Mouse (Mus musculus) CH12.LX (cell line): Measurements from ENCODE around the gene Prkcd. TPM values are rescaled to one million over a fixed set of nuclear protein-coding genes. Genes with fewer than 3 reads are reported as not detected.

ENCODE experiments used
- DNase-seq: peaks from one replicate; pipeline ENCODE4 v3.0.0-alpha.2; 2013; ENCODE audit errors: extremely low read depth
- H3K27ac ChIP-seq: 2 replicates; pipeline ENCODE4 v1.5.1; 2012; ENCODE audit warnings: low read depth, mild to moderate bottlenecking, control low read depth, moderate library complexity; ENCODE audit not compliant: insufficient read depth
- H3K27me3 ChIP-seq: replicated peaks from 2 replicates; pipeline ENCODE3; 2012; ENCODE audit warnings: inconsistent platforms
- H3K36me3 ChIP-seq, 2 experiments: replicated peaks in 1 of 2; 2 replicates each; pipeline versions ENCODE3 to v1.6.1; 2012; ENCODE audit warnings: inconsistent platforms in 1 of 2, low read length in 1 of 2, mild to moderate bottlenecking in 1 of 2, mixed read lengths in 1 of 2, moderate library complexity in 1 of 2; ENCODE audit not compliant: control insufficient read depth in 1 of 2, insufficient read depth in 1 of 2
- H3K4me1 ChIP-seq, 2 experiments: 2 replicates each; pipeline ENCODE4 v1.6.1; 2012; ENCODE audit warnings: inconsistent platforms in 1 of 2, moderate library complexity in 1 of 2; ENCODE audit not compliant: insufficient read depth in 2 of 2, control insufficient read depth in 1 of 2
- H3K4me2 ChIP-seq: 2 replicates; pipeline ENCODE4 v1.6.1; 2012; ENCODE audit warnings: low read depth, mild to moderate bottlenecking, control low read depth; ENCODE audit not compliant: poor library complexity, insufficient read depth, severe bottlenecking
- H3K4me3 ChIP-seq, 3 experiments: fragments of 150-350 bp in 1 of 3; sonication (generic) in 1 of 3; replicated peaks in 1 of 3; 2 replicates each; pipeline versions ENCODE3 to v1.5.1; 2011 to 2012; ENCODE audit warnings: low read depth in 2 of 3, low read length in 2 of 3, mild to moderate bottlenecking in 2 of 3, moderate library complexity in 2 of 3, control low read depth in 1 of 3, improper control_type of control experiment in 1 of 3, inconsistent platforms in 1 of 3, mixed read lengths in 1 of 3; ENCODE audit not compliant: poor library complexity in 1 of 3
- H3K79me2 ChIP-seq: replicated peaks from 2 replicates; pipeline ENCODE4 v1.6.1; 2012; ENCODE audit warnings: mild to moderate bottlenecking, moderate library complexity; ENCODE audit not compliant: control insufficient read depth, poor library complexity, insufficient read depth, severe bottlenecking; ENCODE audit errors: extremely low read depth
- H3K9ac ChIP-seq: 2 replicates; pipeline ENCODE4 v1.6.1; 2012; ENCODE audit warnings: low read depth, mild to moderate bottlenecking, control low read depth, moderate library complexity; ENCODE audit not compliant: insufficient read depth
- H3K9me3 ChIP-seq: replicated peaks from 2 replicates; pipeline ENCODE3; 2012; ENCODE audit warnings: low read length, inconsistent platforms, mixed read lengths
- BHLHE40 ChIP-seq: IDR thresholded peaks from 2 replicates; pipeline ENCODE4 v1.6.1; 2011; ENCODE audit warnings: mild to moderate bottlenecking, low read depth, low read length, improper control_type of control experiment
- CTCF ChIP-seq, 2 experiments: IDR thresholded peaks in 1 of 2; conservative IDR thresholded peaks in 1 of 2; 2 replicates each; pipeline ENCODE4 v1.5.1; 2011 to 2012; ENCODE audit warnings: low read depth in 2 of 2, low read length in 2 of 2, improper control_type of control experiment in 1 of 2, inconsistent platforms in 1 of 2, mild to moderate bottlenecking in 1 of 2, moderate library complexity in 1 of 2
- E2F4 ChIP-seq: IDR thresholded peaks from 2 replicates; pipeline ENCODE4 v1.6.1; 2011; ENCODE audit warnings: low read depth, low read length, improper control_type of control experiment; ENCODE audit not compliant: insufficient replicate concordance
- JUN ChIP-seq: IDR thresholded peaks from 2 replicates; pipeline ENCODE4 v1.6.1; 2011; ENCODE audit warnings: low read depth, mild to moderate bottlenecking, low read length, improper control_type of control experiment, moderate library complexity; ENCODE audit not compliant: insufficient read depth
- KAT2A ChIP-seq: IDR thresholded peaks from 2 replicates; pipeline ENCODE4 v1.6.1; 2012; ENCODE audit warnings: low read length, improper control_type of control experiment, inconsistent platforms; ENCODE audit not compliant: insufficient replicate concordance
- MAX ChIP-seq: IDR thresholded peaks from 2 replicates; pipeline ENCODE4 v1.6.1; 2011; ENCODE audit warnings: low read length, improper control_type of control experiment
- MXI1 ChIP-seq: IDR thresholded peaks from 2 replicates; pipeline ENCODE4 v1.6.1; 2011; ENCODE audit warnings: mild to moderate bottlenecking, low read depth, low read length, improper control_type of control experiment
- MYC ChIP-seq: IDR thresholded peaks from 2 replicates; pipeline ENCODE4 v1.6.1; 2011; ENCODE audit warnings: low read depth, mild to moderate bottlenecking, improper control_type of control experiment, low read length
- PAX5 ChIP-seq: IDR thresholded peaks from 2 replicates; pipeline ENCODE4 v1.6.1; 2012; ENCODE audit warnings: low read length, inconsistent platforms, mixed read lengths
- POLR2AphosphoS2 ChIP-seq: IDR thresholded peaks from 2 replicates; pipeline ENCODE4 v1.6.1; 2011; ENCODE audit warnings: low read depth, low read length, improper control_type of control experiment
- SIN3A ChIP-seq: IDR thresholded peaks from 2 replicates; pipeline ENCODE4 v1.6.1; 2012; ENCODE audit warnings: low read length, improper control_type of control experiment, inconsistent platforms
- USF1 ChIP-seq: IDR thresholded peaks from 2 replicates; pipeline ENCODE4 v1.6.1; 2014; ENCODE audit warnings: low read depth, mild to moderate bottlenecking, inconsistent platforms, low read length, improper control_type of control experiment
- ZNF384 ChIP-seq: IDR thresholded peaks from 2 replicates; pipeline ENCODE4 v1.6.1; 2012; ENCODE audit warnings: low read depth, low read length, improper control_type of control experiment, inconsistent platforms
- dilution Hi-C: fragments of 300-500 bp; cut with MboI; formaldehyde crosslinking; loops from 2 replicates; pipeline ENCODE4 v1.14.3; 2020; ENCODE audit warnings: low sequenced_read_pairs; ENCODE audit not compliant: extremely low pct_unique_long_range_greater_than_20kb, extremely low pct_ligation_motif_present
- in situ Hi-C: fragments of 300-500 bp; cut with MboI; formaldehyde crosslinking; loops from 3 replicates; pipeline ENCODE4 v1.14.3; 2019; ENCODE audit warnings: low sequenced_read_pairs, low pct_ligation_motif_present, low pct_unique_long_range_greater_than_20kb, mixed read lengths
- polyA plus RNA-seq: library from polyadenylated mRNA; unstranded; fragments of >175 nt; gene quantifications from 2 replicates; pipeline ENCODE4 v1.2.1, GENCODE M21; 2012; ENCODE audit warnings: low read depth; ENCODE audit not compliant: insufficient read length
- total RNA-seq, 2 experiments: library from RNA; depleted of rRNA; stranded (reverse); fragments of 300-350 nt in 1 of 2; fragments of >200 nt in 1 of 2; gene quantifications; 2 replicates each; pipeline ENCODE4 v1.2.3; 2012 to 2014

Prkcd gene
- total and polyA plus RNA-seq, 3 experiments = 109 to 186 (median 122) TPM

DNA sequence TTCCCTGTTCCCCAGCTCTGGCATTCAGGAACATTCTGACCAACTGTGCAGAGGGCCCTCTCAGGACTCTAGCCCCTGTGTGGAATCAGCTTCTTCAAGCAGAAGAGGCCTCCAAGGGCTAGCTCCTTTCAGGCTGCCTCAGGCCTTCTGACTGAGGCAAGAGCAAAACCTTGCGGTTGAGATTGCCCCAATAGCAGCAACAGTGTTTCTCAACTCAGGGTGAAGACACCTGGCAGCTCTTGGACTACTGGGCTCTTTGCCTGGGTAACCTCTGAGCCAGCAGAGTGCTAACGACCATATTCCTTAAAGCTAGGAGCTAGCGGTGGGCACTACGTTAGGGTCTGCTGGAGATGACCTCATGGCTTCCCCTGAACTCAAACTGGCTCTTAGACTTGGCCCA, 72.8 kb downstream of the Prkcd start:
- peaks cover 15 to 58% of the 10 kb centered on the region in 2 experiments for H3K36me3 ChIP-seq
- in situ Hi-C loops (no loop called here), dilution Hi-C loops (no loop called here)
- DNase-seq = no peak
- H3K4me1 ChIP-seq = peaks cover 10 to 73% of the 10 kb centered on the region in 2 experiments
- H3K4me3 ChIP-seq = no peak overlapping the region
- peaks cover 85% of the 10 kb centered on the region for H3K79me2 ChIP-seq
- H3K9ac ChIP-seq = no peak overlapping the region
- H3K9me3 ChIP-seq = no peaks in the 10 kb centered on the region
- H3K27ac ChIP-seq = no peak overlapping the region
- no peak for TF ChIP-seq KAT2A
- TF ChIP-seq PAX5 = no peak
- no peak for TF ChIP-seq CTCF (conservative IDR thresholded peaks at IDR 0.05 in 1 of 2, IDR thresholded peaks at IDR 0.05 in 1 of 2; ENCODE audit: low read depth in 2 of 2, low read length in 2 of 2)
- no peak for TF ChIP-seq MAX
- TF ChIP-seq MYC = no peak
- TF ChIP-seq E2F4 = no peak
- no peak for TF ChIP-seq BHLHE40
- no peak for TF ChIP-seq USF1
- no peak for TF ChIP-seq POLR2AphosphoS2
- no peak overlapping the region for H3K4me2 ChIP-seq
- no peaks in the 10 kb centered on the region for H3K27me3 ChIP-seq

DNA sequence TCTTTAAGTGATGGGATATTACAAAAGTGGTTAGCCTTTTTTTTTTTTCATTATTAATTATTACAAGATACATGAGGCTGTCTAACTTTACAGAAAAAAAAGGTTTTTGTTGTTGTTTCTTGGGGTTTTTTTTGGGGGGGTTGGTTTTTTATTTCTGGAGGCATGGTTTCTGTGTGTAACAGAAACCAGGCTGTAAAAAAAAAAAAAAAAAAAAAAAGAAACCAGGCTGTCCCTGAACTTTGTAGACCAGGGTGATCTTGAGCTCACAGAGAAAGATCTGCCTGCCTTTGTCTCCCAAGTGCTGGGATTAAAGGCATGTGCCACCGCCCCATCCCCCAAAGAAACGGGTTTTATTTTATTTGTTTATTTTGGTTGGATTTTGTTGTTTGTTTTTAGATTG, 74.0 kb downstream of the Prkcd start:
- Histone ChIP-seq H3K4me3 (no peak overlapping the region), H3K9me3 (no peaks in the 10 kb centered on the region), H3K9ac (no peak overlapping the region), H3K36me3 (peaks cover 7 to 46% of the 10 kb centered on the region in 2 experiments), H3K27ac (no peak overlapping the region), H3K27me3 (no peaks in the 10 kb centered on the region), H3K4me1 (peaks cover 15 to 69% of the 10 kb centered on the region in 2 experiments), H3K79me2 (peaks cover 75% of the 10 kb centered on the region), H3K4me2 (no peak overlapping the region)
- in situ Hi-C loops = no loop called here
- TF ChIP-seq ZNF384 (peak; percentile 77), JUN (no peak)
- no peak for DNase-seq
- dilution Hi-C loops = no loop called here

DNA sequence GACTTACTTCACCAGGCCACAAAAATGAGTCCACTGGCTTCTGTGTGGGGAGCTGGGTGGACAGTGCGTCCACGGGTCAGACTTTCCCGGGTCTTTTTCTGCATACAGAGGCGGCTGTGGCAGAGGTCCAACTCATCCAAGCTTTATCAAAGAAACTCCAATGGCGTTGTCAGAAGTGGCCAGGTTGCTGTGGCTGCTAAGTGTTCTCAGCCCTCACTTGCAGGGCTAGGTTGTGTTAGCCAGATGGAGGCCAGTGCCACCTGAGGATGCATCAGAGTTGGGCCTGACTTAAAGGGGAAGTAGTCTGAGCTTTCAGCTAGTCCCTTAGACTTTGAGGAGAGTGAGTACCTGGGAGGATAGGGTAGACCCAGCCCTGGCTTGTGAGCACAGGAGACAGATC, 74.5 kb downstream of the Prkcd start:
- Histone ChIP-seq H3K9ac (peak overlapping the region; percentile 92; the same call in 1 of the 2 replicates), H3K79me2 (peaks cover 71% of the 10 kb centered on the region), H3K36me3 (peaks cover 5 to 41% of the 10 kb centered on the region in 2 experiments), H3K9me3 (no peaks in the 10 kb centered on the region), H3K27me3 (no peaks in the 10 kb centered on the region), H3K4me1 (peaks cover 14 to 64% of the 10 kb centered on the region in 2 experiments), H3K4me2 (peak overlapping the region; percentile 96), H3K27ac (no peak overlapping the region), H3K4me3 (peak overlapping the region; percentile 18 to 97 (median 94))
- in situ Hi-C loops (no loop called here), dilution Hi-C loops (no loop called here)
- DNase-seq = peak; percentile 52
- TF ChIP-seq SIN3A = 0 out of 2 replicates have a peak, but pooled peaks have one; percentile 35
- no peak for TF ChIP-seq MXI1
